In the genomic region with DNA sequence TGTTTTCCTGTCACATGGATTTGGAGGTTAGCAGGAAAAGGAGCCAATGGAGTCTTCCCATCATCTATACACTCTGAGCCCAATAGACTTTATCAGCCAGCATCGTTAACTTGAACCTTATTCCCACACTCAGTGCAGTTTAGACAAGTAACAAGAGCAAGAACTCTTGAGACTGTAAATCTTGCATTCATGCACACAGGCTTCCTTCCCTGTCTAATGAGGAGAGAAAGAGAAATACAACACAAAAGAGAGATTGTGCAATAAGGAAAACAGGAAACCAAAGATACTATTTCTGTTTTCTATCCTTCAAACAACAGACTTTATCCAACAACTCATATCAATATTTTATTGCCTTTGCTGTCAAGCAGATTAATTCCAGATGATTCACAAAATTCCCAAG, we compare ENCODE assay signal across 22 mouse cellular contexts. TPM values are rescaled to one million over a fixed set of nuclear protein-coding genes. Genes with fewer than 3 reads are reported as not detected.
DNase-seq lines count a peak whose midpoint lies in the region; ATAC-seq and TF ChIP-seq lines count a peak whose summit lies in the region.
"Had no signal": no experiment of that assay in that cellular context is flagged by ENCODE, and none has a peak within 500 bp of the region (broad histone marks: within the 10 kb centered on the region; RNA-seq: fewer than 3 reads in every experiment).

No protein-coding gene starts in this region.

- peak; percentile 59; the same call in 1 of the 2 replicates for ATAC-seq in kidney, embryonic 16.5 days (ENCODE audit: low FRiP score, low TSS enrichment)
- 0 out of 2 replicates have a peak, but pooled peaks have one; percentile 8 for ATAC-seq in common myeloid progenitor, adult 5-6 weeks (replicated peaks; ENCODE audit: low read depth, poor library complexity, severe bottlenecking)
- ATAC-seq in megakaryocyte, adult 5-6 weeks (ENCODE audit: poor library complexity, severe bottlenecking) = peak; percentile 51; the same call in 1 of the 2 replicates
- ATAC-seq in liver, embryonic 12.5 days = no peak
- ATAC-seq: activated CD4-positive, CD25-positive, alpha-beta regulatory T cell, adult 4 months; forebrain, embryonic 14.5 days; forebrain, postnatal 0 days had no signal

- H3K27me3 ChIP-seq in kidney, embryonic 16.5 days (ENCODE audit: insufficient read depth, low read length) = no peaks in the 10 kb centered on the region
- no peaks in the 10 kb centered on the region for H3K27me3 ChIP-seq in kidney, adult 2 months (replicated peaks; ENCODE audit: control insufficient read depth, insufficient read depth, low read length)
- no peaks in the 10 kb centered on the region for H3K27me3 ChIP-seq in liver, embryonic 12.5 days (replicated peaks)
- H3K27me3 ChIP-seq: embryonic facial prominence, embryonic 12.5 days; embryonic facial prominence, embryonic 15.5 days; hindbrain, embryonic 12.5 days; hindbrain, embryonic 15.5 days had no signal

- no peak for TF ChIP-seq POLR2A in kidney, adult 2 months (IDR thresholded peaks at IDR 0.05; ENCODE audit: low read depth, low read length)

- H3K4me2 ChIP-seq in kidney, embryonic 16.5 days (replicated peaks; ENCODE audit: low read depth, low read length) = no peak overlapping the region
- no peak overlapping the region for H3K4me2 ChIP-seq in liver, embryonic 12.5 days
- H3K4me2 ChIP-seq: embryonic facial prominence, embryonic 12.5 days; embryonic facial prominence, embryonic 15.5 days; heart, embryonic 11.5 days; hindbrain, embryonic 12.5 days; hindbrain, embryonic 15.5 days had no signal

- no peaks in the 10 kb centered on the region for H3K9me3 ChIP-seq in kidney, embryonic 16.5 days (ENCODE audit: low read length)
- H3K9me3 ChIP-seq in liver, embryonic 12.5 days (replicated peaks) = no peaks in the 10 kb centered on the region
- H3K9me3 ChIP-seq: embryonic facial prominence, embryonic 12.5 days; embryonic facial prominence, embryonic 15.5 days; hindbrain, embryonic 12.5 days; hindbrain, embryonic 15.5 days had no signal

- WGBS in kidney, embryonic 16.5 days = 17% methylated on average over 1 of the region's 1 CpGs
- 26% methylated on average over 1 of the region's 1 CpGs for WGBS in kidney, adult 2 months
- 39% methylated on average over 1 of the region's 1 CpGs for WGBS in liver, embryonic 12.5 days (ENCODE audit: insufficient replicate concordance)

- TF ChIP-seq CTCF in kidney, adult 2 months (conservative IDR thresholded peaks at IDR 0.05; ENCODE audit: insufficient read depth, insufficient read length, low read depth, low read length) = no peak

- DNase-seq in kidney, adult 2 months = no peak
- no peak for DNase-seq in thymus, postnatal 14 days
- DNase-seq: adrenal gland, adult 8-10 months; adrenal gland, postnatal 25 days; cerebellum, adult 11-12 months; cerebellum, adult 8-10 months; cerebellum, postnatal 14 days; forebrain, postnatal 0 days; gastrocnemius, postnatal 10 days; gastrocnemius, postnatal 36 days; heart, adult 11 months had no signal

- H3K36me3 ChIP-seq in kidney, embryonic 16.5 days (ENCODE audit: insufficient read depth, low read length) = no peaks in the 10 kb centered on the region
- no peaks in the 10 kb centered on the region for H3K36me3 ChIP-seq in kidney, adult 2 months (ENCODE audit: control insufficient read depth, insufficient read depth, low read length)
- H3K36me3 ChIP-seq in liver, embryonic 12.5 days = no peaks in the 10 kb centered on the region
- H3K36me3 ChIP-seq: embryonic facial prominence, embryonic 12.5 days; embryonic facial prominence, embryonic 15.5 days; hindbrain, embryonic 12.5 days; hindbrain, embryonic 15.5 days had no signal

- no peak overlapping the region for H3K4me3 ChIP-seq in kidney, embryonic 16.5 days (ENCODE audit: low read length)
- H3K4me3 ChIP-seq in kidney, adult 2 months (ENCODE audit: insufficient read depth, low read depth, low read length) = no peak overlapping the region
- H3K4me3 ChIP-seq in liver, embryonic 12.5 days = no peak overlapping the region
- H3K4me3 ChIP-seq: embryonic facial prominence, embryonic 12.5 days; embryonic facial prominence, embryonic 15.5 days; hindbrain, embryonic 12.5 days; hindbrain, embryonic 15.5 days had no signal

- no peak overlapping the region for H3K27ac ChIP-seq in kidney, embryonic 16.5 days (ENCODE audit: low read length)
- H3K27ac ChIP-seq in kidney, adult 2 months (ENCODE audit: insufficient read depth, low read depth, low read length) = no peak overlapping the region
- H3K27ac ChIP-seq in liver, embryonic 12.5 days = no peak overlapping the region
- H3K27ac ChIP-seq: embryonic facial prominence, embryonic 12.5 days; embryonic facial prominence, embryonic 15.5 days; hindbrain, embryonic 12.5 days; hindbrain, embryonic 15.5 days had no signal

- no peak overlapping the region for H3K9ac ChIP-seq in kidney, embryonic 16.5 days (replicated peaks; ENCODE audit: low read length)
- H3K9ac ChIP-seq in liver, embryonic 12.5 days = no peak overlapping the region
- H3K9ac ChIP-seq: embryonic facial prominence, embryonic 12.5 days; embryonic facial prominence, embryonic 15.5 days; forebrain, postnatal 0 days; hindbrain, embryonic 12.5 days; hindbrain, embryonic 15.5 days had no signal

- H3K4me1 ChIP-seq in kidney, embryonic 16.5 days (ENCODE audit: insufficient read depth, low read length) = no peaks in the 10 kb centered on the region
- no peaks in the 10 kb centered on the region for H3K4me1 ChIP-seq in kidney, adult 2 months (ENCODE audit: control insufficient read depth, insufficient read depth, low read length)
- no peaks in the 10 kb centered on the region for H3K4me1 ChIP-seq in liver, embryonic 12.5 days
- H3K4me1 ChIP-seq: embryonic facial prominence, embryonic 12.5 days; embryonic facial prominence, embryonic 15.5 days; hindbrain, embryonic 12.5 days; hindbrain, embryonic 15.5 days had no signal

RNA-seq across cellular contexts. Expression of a gene that starts 31.9 kb away (rescaled TPM):
- polyA plus RNA-seq in kidney, embryonic 16.5 days (2015; fragmentation: Nextera tagmentation; extraction: Ambion mirVana) = 2.9 and 4.0 TPM in 2 replicates
- 0.27 and 1.1 TPM in 2 replicates for polyA plus RNA-seq in kidney, adult 2 months (2012; rRNA removed)
- total RNA-seq in common myeloid progenitor, adult 5-6 weeks (2017) = 209 and 215 TPM in 2 replicates
- 186 and 191 TPM in 2 replicates for total RNA-seq in megakaryocyte, adult 5-6 weeks (2015)
- total RNA-seq in megakaryocyte, adult 5-6 weeks (2017) = 197 and 219 TPM in 2 replicates
- polyA plus RNA-seq in liver, embryonic 12.5 days (2016; fragmentation: Nextera tagmentation; extraction: Ambion mirVana) = 17.6 and 17.7 TPM in 2 replicates
